Mouse (Mus musculus) liver, embryonic 18 days (tissue): ENCODE measurements around the gene Dab2. TPM values are rescaled to one million over a fixed set of nuclear protein-coding genes. Genes with fewer than 3 reads are reported as not detected.

ENCODE experiments used
- polyA plus RNA-seq: library from polyadenylated mRNA; depleted of rRNA; stranded (reverse); fragments of >200 nt; gene quantifications from 2 replicates; pipeline ENCODE4 v1.2.3, GENCODE M21; 2012; rRNA removed

Dab2 gene
- 11.5 and 12.2 TPM in 2 replicates for polyA plus RNA-seq

GRCm38 (mm10) chr15:6299554-6299953 is at the start of gene Dab2:
Dab2 (plus strand) TSS chr15:6299788.

GRCm38 (mm10) chr15:6445135-6445534 is 145.5 kb downstream of the Dab2 start, which contains the start of gene C9:
C9 (plus strand) TSS chr15:6445327.

Other genes starting within 250 kb of the Dab2 start
- gene C9, start 145.5 kb downstream of the Dab2 start, polyA plus RNA-seq: 2.4 and 3.5 TPM in 2 replicates
- gene Fyb, start 223.1 kb downstream of the Dab2 start, polyA plus RNA-seq: 11.1 and 13.2 TPM in 2 replicates